Mouse (Mus musculus) intestine, embryonic 14.5 days (tissue): ENCODE measurements around the gene Sel1l2. TPM values are rescaled to one million over a fixed set of nuclear protein-coding genes. Genes with fewer than 3 reads are reported as not detected.

Experiments
- ATAC-seq: fragments of 200-750 bp; cut with Nextera tagmentation; replicated peaks from 2 replicates; pipeline ENCODE4 v1.8.0; 2017; ENCODE audit warnings: low read depth, moderate number of reproducible peaks, moderate TSS enrichment, moderate library complexity; ENCODE audit not compliant: low FRiP score, low TSS enrichment
- DNase-seq: peaks from one replicate; pipeline ENCODE4 v3.0.0-alpha.2; 2018; ENCODE audit warnings: low spot score
- H3K27ac ChIP-seq: fragments of 300-500 bp; sonication (generic); 2 replicates; pipeline ENCODE4 v1.5.1; 2014; ENCODE audit warnings: low read depth, mild to moderate bottlenecking, control low read depth
- H3K27me3 ChIP-seq: fragments of 300-500 bp; sonication (generic); replicated peaks from 2 replicates; pipeline ENCODE4 v1.6.1; 2014; ENCODE audit warnings: low read length, control low read depth; ENCODE audit not compliant: control insufficient read depth, insufficient read depth
- H3K36me3 ChIP-seq: fragments of 300-500 bp; sonication (generic); 2 replicates; pipeline ENCODE4 v1.6.1; 2014; ENCODE audit warnings: low read length, control low read depth; ENCODE audit not compliant: control insufficient read depth, insufficient read depth
- H3K4me1 ChIP-seq: fragments of 300-500 bp; sonication (generic); replicated peaks from 2 replicates; pipeline ENCODE4 v1.6.1; 2014; ENCODE audit warnings: low read length, control low read depth, mixed read lengths; ENCODE audit not compliant: control insufficient read depth, insufficient read depth
- H3K4me2 ChIP-seq: fragments of 300-500 bp; sonication (generic); 2 replicates; pipeline ENCODE4 v1.6.1; 2014; ENCODE audit warnings: low read length
- H3K4me3 ChIP-seq: fragments of 300-500 bp; sonication (generic); 2 replicates; pipeline ENCODE4 v1.5.1; 2014; ENCODE audit warnings: low read depth, low read length, control low read depth, mixed read lengths
- H3K9ac ChIP-seq: fragments of 300-500 bp; sonication (generic); 2 replicates; pipeline ENCODE4 v1.6.1; 2014; ENCODE audit warnings: mild to moderate bottlenecking, low read length
- H3K9me3 ChIP-seq: fragments of 300-500 bp; sonication (generic); 2 replicates; pipeline ENCODE4 v1.6.1; 2016; ENCODE audit warnings: low read length, control low read depth; ENCODE audit not compliant: control insufficient read depth
- WGBS: fragments of 180-500 bp; shearing (Covaris S2); extraction: QIAGEN DNeasy Blood & Tissue Kit; methylation state at CpG from one replicate; pipeline ENCODE4 v1.1.7; 2014; 5-methylcytosine and 5-hydroxymethylcytosine counted together
- polyA plus RNA-seq: library from polyadenylated mRNA; unstranded; fragments of >200 nt; fragmentation: Nextera tagmentation; extraction: Ambion mirVana; gene quantifications from 2 replicates; pipeline ENCODE4 v1.2.1, GENCODE M21; 2014

The Sel1l2 gene
- polyA plus RNA-seq, 1 experiment from 2014 or later = not detected

- Histone ChIP-seq H3K27ac (no peak overlapping the region), H3K9ac (no peak overlapping the region), H3K9me3 (no peaks in the 10 kb centered on the region), H3K4me2 (no peak overlapping the region), H3K4me1 (no peaks in the 10 kb centered on the region; the same call in 1 of the 2 replicates), H3K27me3 (no peaks in the 10 kb centered on the region), H3K36me3 (no peaks in the 10 kb centered on the region), H3K4me3 (no peak overlapping the region)
- DNase-seq = no peak
- ATAC-seq = no peak
- 52% methylated on average over 5 of the region's 5 CpGs for WGBS
Measured at GRCm38 (mm10) chr2:140330508-140331306, 58.8 kb downstream of the Sel1l2 start.

- DNase-seq (no peak), ATAC-seq (no peak)
- H3K4me1 ChIP-seq = no peaks in the 10 kb centered on the region
- WGBS = 78% methylated on average over 3 of the region's 3 CpGs
- no peaks in the 10 kb centered on the region for H3K9me3 ChIP-seq
- H3K27me3 ChIP-seq = no peaks in the 10 kb centered on the region
- H3K4me2 ChIP-seq = no peak overlapping the region
- H3K4me3 ChIP-seq = no peak overlapping the region
- no peak overlapping the region for H3K27ac ChIP-seq
- H3K36me3 ChIP-seq = no peaks in the 10 kb centered on the region
- no peak overlapping the region for H3K9ac ChIP-seq
Measured at GRCm38 (mm10) chr2:140302976-140303708, 86.4 kb downstream of the Sel1l2 start.

GRCm38 (mm10) chr2:140297155-140297554, 92.4 kb downstream of the Sel1l2 start:
- H3K4me1 ChIP-seq = no peaks in the 10 kb centered on the region
- no peak for ATAC-seq
- H3K36me3 ChIP-seq = no peaks in the 10 kb centered on the region
- H3K4me3 ChIP-seq = no peak overlapping the region
- no peak for DNase-seq
- no peak overlapping the region for H3K9ac ChIP-seq
- H3K4me2 ChIP-seq = no peak overlapping the region
- 24% methylated on average over 4 of the region's 4 CpGs for WGBS
- H3K9me3 ChIP-seq = no peaks in the 10 kb centered on the region
- H3K27me3 ChIP-seq = no peaks in the 10 kb centered on the region
- H3K27ac ChIP-seq = no peak overlapping the region

- no peak overlapping the region for H3K27ac ChIP-seq
- H3K36me3 ChIP-seq = no peaks in the 10 kb centered on the region
- no peaks in the 10 kb centered on the region for H3K27me3 ChIP-seq
- H3K4me1 ChIP-seq = no peaks in the 10 kb centered on the region
- DNase-seq (no peak), ATAC-seq (no peak)
- H3K9me3 ChIP-seq = no peaks in the 10 kb centered on the region
- WGBS = 90% methylated on average over 2 of the region's 2 CpGs
- H3K9ac ChIP-seq = no peak overlapping the region
- no peak overlapping the region for H3K4me2 ChIP-seq
- H3K4me3 ChIP-seq = no peak overlapping the region
Measured at GRCm38 (mm10) chr2:140293820-140294219, 95.7 kb downstream of the Sel1l2 start.

- H3K4me1 ChIP-seq = no peaks in the 10 kb centered on the region
- H3K4me2 ChIP-seq = no peak overlapping the region
- ATAC-seq (no peak), DNase-seq (no peak)
- H3K27ac ChIP-seq = no peak overlapping the region
- WGBS = 66% methylated on average over 8 of the region's 8 CpGs
- H3K36me3 ChIP-seq = no peaks in the 10 kb centered on the region
- no peak overlapping the region for H3K9ac ChIP-seq
- H3K27me3 ChIP-seq = no peaks in the 10 kb centered on the region
- no peak overlapping the region for H3K4me3 ChIP-seq
- H3K9me3 ChIP-seq = no peaks in the 10 kb centered on the region
Measured at GRCm38 (mm10) chr2:140280808-140281207, 108.7 kb downstream of the Sel1l2 start.

- no peak for DNase-seq
- no peak overlapping the region for H3K4me3 ChIP-seq
- ATAC-seq = no peak
- 78% methylated on average over 2 of the region's 2 CpGs for WGBS
- H3K27me3 ChIP-seq = no peaks in the 10 kb centered on the region
- H3K4me2 ChIP-seq = no peak overlapping the region
- H3K27ac ChIP-seq = no peak overlapping the region
- no peaks in the 10 kb centered on the region for H3K9me3 ChIP-seq
- no peaks in the 10 kb centered on the region for H3K4me1 ChIP-seq
- no peak overlapping the region for H3K9ac ChIP-seq
- no peaks in the 10 kb centered on the region for H3K36me3 ChIP-seq
Measured at GRCm38 (mm10) chr2:140255595-140256141, 133.8 kb downstream of the Sel1l2 start.

GRCm38 (mm10) chr2:140254256-140254655, 135.2 kb downstream of the Sel1l2 start:
- H3K4me3 ChIP-seq = no peak overlapping the region
- ATAC-seq = no peak
- no peak overlapping the region for H3K27ac ChIP-seq
- no peaks in the 10 kb centered on the region for H3K27me3 ChIP-seq
- DNase-seq = no peak
- H3K36me3 ChIP-seq = no peaks in the 10 kb centered on the region
- WGBS = 74% methylated on average over 7 of the region's 7 CpGs
- no peak overlapping the region for H3K9ac ChIP-seq
- no peaks in the 10 kb centered on the region for H3K9me3 ChIP-seq
- H3K4me2 ChIP-seq = no peak overlapping the region
- no peaks in the 10 kb centered on the region for H3K4me1 ChIP-seq

- Histone ChIP-seq H3K9ac (no peak overlapping the region), H3K27me3 (no peaks in the 10 kb centered on the region), H3K9me3 (no peaks in the 10 kb centered on the region), H3K4me1 (no peaks in the 10 kb centered on the region), H3K36me3 (no peaks in the 10 kb centered on the region), H3K27ac (no peak overlapping the region), H3K4me3 (no peak overlapping the region), H3K4me2 (no peak overlapping the region)
- no peak for ATAC-seq
- no peak for DNase-seq
- WGBS = 91% methylated on average over 5 of the region's 5 CpGs
Measured at GRCm38 (mm10) chr2:140243105-140243504, 146.4 kb downstream of the Sel1l2 start.
